26 mouse cellular contexts compared by ENCODE assay signal in genomic region chr4:99320501-99320900, GRCm38 (mm10). TPM values are rescaled to one million over a fixed set of nuclear protein-coding genes. Genes with fewer than 3 reads are reported as not detected.
"Had no signal": no experiment of that assay in that cellular context is flagged by ENCODE, and none has a peak within 500 bp of the region (broad histone marks: within the 10 kb centered on the region; RNA-seq: fewer than 3 reads in every experiment).

No protein-coding gene starts in this region.

- H3K36me3 ChIP-seq: heart, embryonic 10.5 days; heart, embryonic 12.5 days; hindbrain, embryonic 13.5 days; hindbrain, embryonic 15.5 days; limb, embryonic 13.5 days; limb, embryonic 15.5 days; liver, embryonic 12.5 days had no signal

- H3K4me3 ChIP-seq: heart, embryonic 10.5 days; heart, embryonic 12.5 days; hindbrain, embryonic 13.5 days; hindbrain, embryonic 15.5 days; limb, embryonic 13.5 days; limb, embryonic 15.5 days; liver, embryonic 12.5 days had no signal

- ATAC-seq: forebrain, postnatal 0 days; hindbrain, postnatal 0 days; intestine, embryonic 16.5 days; liver, embryonic 12.5 days had no signal

- H3K4me1 ChIP-seq: heart, embryonic 10.5 days; heart, embryonic 12.5 days; liver, embryonic 12.5 days had no signal

- H3K9me3 ChIP-seq: heart, embryonic 10.5 days; heart, embryonic 12.5 days; hindbrain, embryonic 13.5 days; hindbrain, embryonic 15.5 days; limb, embryonic 13.5 days; limb, embryonic 15.5 days; liver, embryonic 12.5 days had no signal

- H3K27ac ChIP-seq: heart, embryonic 10.5 days; hindbrain, embryonic 13.5 days; hindbrain, embryonic 15.5 days; hindbrain, postnatal 0 days; kidney, postnatal 0 days; limb, embryonic 13.5 days; limb, embryonic 15.5 days; liver, embryonic 12.5 days; liver, embryonic 14.5 days had no signal

- H3K9ac ChIP-seq: forebrain, postnatal 0 days; heart, embryonic 12.5 days; hindbrain, embryonic 13.5 days; hindbrain, embryonic 15.5 days; limb, embryonic 13.5 days; limb, embryonic 15.5 days; liver, embryonic 12.5 days; liver, embryonic 14.5 days had no signal

- DNase-seq: forebrain, postnatal 0 days; gastrocnemius, postnatal 14 days; gastrocnemius, postnatal 36 days; heart, adult 18-20 months; heart, postnatal 14 days; heart, postnatal 36 days; kidney, adult 18-20 months; layer of hippocampus, adult 9-11 months; layer of hippocampus, postnatal 36 days; left cerebral cortex, postnatal 4 days; lung, adult 18-20 months had no signal

- H3K4me2 ChIP-seq: heart, embryonic 12.5 days; hindbrain, embryonic 13.5 days; hindbrain, embryonic 15.5 days; limb, embryonic 13.5 days; limb, embryonic 15.5 days; liver, embryonic 12.5 days had no signal

- H3K27me3 ChIP-seq: hindbrain, embryonic 15.5 days; limb, embryonic 15.5 days; liver, embryonic 12.5 days had no signal

RNA-seq across cellular contexts. Expression of gene Gm12689, which starts 24.8 kb away (rescaled TPM):
- total RNA-seq: forebrain, postnatal 0 days; gastrocnemius, adult 18-20 months; gastrocnemius, postnatal 14 days; gastrocnemius, postnatal 36 days; heart, adult 18-20 months; heart, adult 8-10 months; heart, postnatal 36 days; hematopoietic stem cell, adult 5-6 weeks had no signal
- polyA plus RNA-seq: heart, embryonic 12.5 days; heart, embryonic 16.5 days had no signal
